Mouse (Mus musculus) cerebellum, adult 2 months (tissue): ENCODE results near the gene Cds2.

Experiments used
- CTCF ChIP-seq: fragments of 200-500 bp; IDR thresholded peaks from 2 replicates; pipeline ENCODE4 v1.5.1; 2011; ENCODE audit warnings: low read depth, mild to moderate bottlenecking, control low read depth, low read length, moderate library complexity, borderline replicate concordance; ENCODE audit not compliant: insufficient read depth
- POLR2A ChIP-seq: fragments of 200-500 bp; IDR thresholded peaks from 2 replicates; pipeline ENCODE4 v1.6.1; 2011; ENCODE audit warnings: low read length, control low read depth, borderline replicate concordance; ENCODE audit not compliant: insufficient read depth

DNA sequence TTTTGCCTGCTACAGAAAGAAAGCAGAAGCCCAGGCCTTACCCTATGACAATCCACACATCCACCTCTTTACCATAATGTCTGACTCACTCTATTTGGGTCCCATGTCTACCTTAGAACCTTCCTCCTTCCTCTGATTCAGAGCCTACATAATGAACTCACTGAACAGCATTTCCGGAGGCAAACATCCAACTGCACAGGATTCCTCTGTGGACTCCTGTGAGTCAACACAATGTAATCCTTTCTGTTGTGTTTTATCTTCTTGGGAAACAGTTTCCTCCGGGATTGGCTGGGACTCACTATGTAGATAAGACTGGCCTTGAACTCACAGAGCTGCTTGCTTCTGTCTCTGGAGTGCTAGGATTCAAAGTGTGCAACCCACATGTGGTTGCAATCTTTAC lies 77.4 kb downstream of the Cds2 start:
- TF ChIP-seq POLR2A = no peak
- TF ChIP-seq CTCF = no peak
